Mouse (Mus musculus) spleen, postnatal 36 days (tissue): ENCODE data around the gene Cdkn2d.
"Not testable (repeated sequence)": the region's sequence is repeated elsewhere in the genome, so short reads cannot be mapped to it uniquely, and the experiment has no call there.

Experiments used
- DNase-seq, 2 experiments: peaks; one replicate each; pipeline ENCODE4 v3.0.0; 2022; ENCODE audit warnings: low spot score in 2 of 2, mixed read lengths in 1 of 2

Gene Cdkn2d

GRCm38 (mm10) chr9:21275727-21276126 lies 15.5 kb downstream of the Cdkn2d start:
- no peak for DNase-seq

DNA sequence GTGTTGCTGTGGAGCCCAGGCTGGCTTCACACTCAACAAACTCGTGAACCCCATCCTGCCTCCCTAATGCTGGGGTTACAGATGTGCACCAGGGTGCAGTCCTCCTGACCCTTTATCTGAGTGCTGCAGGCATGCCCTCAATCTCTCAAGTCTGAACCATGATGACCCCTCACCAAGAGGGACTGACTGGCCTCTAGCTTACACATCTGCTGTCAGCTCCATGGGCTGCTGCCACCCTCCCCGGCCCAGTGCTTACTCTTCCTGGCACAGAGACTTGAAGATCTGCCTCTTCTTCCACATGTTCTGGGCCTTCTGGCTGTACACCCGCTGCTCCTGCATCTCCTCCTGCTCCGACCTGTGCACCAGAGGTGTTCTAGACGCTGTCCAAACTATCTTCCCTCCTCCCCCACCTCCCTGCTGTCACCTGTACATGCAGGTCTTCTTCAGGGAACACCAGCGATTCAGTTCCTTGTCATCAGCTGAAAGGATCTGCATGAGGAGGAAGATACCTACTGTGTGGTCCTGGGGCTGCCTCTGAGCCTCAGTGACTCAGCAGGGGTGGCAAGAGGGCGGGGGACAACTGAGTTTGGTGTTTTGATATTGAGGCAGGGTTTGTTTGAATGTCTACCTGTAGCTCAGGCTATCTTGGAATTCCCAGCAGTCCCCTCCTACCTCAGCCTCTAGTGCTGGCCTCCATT lies 16.0 kb downstream of the Cdkn2d start:
- no peak for DNase-seq

DNA sequence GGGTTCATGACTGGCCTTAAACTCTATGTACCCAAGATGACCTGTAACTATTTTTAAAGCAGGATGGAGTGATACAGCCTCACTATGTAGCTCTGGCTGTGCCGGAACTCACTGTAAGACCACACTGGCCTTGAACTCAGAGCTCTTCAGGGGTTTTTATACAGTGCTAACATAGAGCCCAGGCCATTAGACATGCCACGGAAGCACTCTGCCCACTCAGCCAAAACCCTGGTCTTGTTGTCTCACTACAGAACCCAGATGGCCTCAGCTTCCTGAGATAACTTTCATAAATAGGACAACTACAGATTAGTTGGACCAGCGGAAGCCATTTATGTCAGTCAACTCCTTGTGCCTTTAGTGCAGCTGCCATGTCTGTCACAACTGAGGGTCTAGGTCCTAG lies 16.9 kb downstream of the Cdkn2d start:
- DNase-seq: no peak

- DNase-seq: no peak
These were observed 17.5 kb downstream of the Cdkn2d start for GRCm38 (mm10) chr9:21273520-21274228.

DNA sequence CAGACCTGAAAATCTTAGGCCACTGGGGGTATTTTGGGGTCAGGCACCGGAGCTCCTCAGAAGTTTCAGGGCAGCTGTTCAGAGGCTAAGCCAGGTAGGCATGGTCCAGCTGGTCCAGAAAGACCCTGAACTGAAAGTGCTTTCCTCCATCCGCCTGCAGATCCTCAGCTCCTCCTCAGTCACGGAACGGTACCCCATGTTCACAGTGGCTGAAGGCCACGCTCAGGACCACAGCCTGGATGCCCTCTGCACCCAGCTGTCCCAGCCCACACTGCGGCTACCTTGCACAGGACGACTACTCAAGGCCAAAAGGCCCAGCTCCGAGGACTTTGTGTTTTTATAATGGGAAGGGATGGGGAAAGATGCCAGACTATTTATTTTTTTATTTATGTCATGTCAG lies 18.1 kb downstream of the Cdkn2d start:
- no peak for DNase-seq

DNA sequence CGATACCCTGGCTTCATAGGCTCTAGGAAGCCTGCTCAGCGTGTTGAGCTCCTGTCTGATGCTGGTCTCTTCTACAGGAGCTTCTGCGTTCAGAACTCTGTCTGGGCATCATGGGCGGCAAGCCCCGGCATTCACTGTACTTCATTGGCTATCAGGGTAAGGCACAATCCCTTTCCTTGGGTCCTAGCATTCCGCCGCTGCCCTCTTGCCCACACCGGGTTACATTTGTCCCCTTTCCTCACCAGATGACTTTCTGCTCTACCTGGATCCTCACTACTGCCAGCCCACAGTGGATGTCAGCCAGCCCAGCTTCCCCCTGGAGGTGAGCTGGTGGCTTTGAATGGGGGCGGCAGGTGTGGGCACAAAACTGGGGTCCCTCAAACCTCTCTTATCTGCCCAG lies 18.8 kb downstream of the Cdkn2d start:
- DNase-seq: no peak

- not testable (repeated sequence) for DNase-seq
These were observed 21.6 kb downstream of the Cdkn2d start for GRCm38 (mm10) chr9:21269590-21269989.

DNA sequence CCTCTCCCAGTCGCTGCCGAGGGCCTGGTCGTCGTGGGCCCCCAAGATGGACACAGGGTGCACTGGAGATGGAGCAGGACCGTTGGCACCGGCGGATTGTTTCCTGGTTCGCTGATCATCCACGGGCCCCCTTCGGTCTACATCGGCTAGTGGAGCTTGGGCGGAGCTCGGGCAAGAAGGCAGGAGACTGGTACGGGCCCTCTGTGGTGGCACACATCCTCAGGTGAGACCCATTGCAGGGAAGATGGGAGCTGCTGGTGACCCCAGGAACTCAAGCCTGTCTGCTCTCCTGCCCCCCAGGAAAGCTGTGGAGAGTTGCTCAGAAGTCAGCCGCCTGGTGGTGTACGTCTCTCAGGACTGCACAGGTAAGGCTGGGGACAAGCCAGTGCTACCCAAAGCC lies 22.9 kb downstream of the Cdkn2d start:
- no peak for DNase-seq

GRCm38 (mm10) chr9:21266889-21267288 lies 24.3 kb downstream of the Cdkn2d start:
- no peak for DNase-seq

DNA sequence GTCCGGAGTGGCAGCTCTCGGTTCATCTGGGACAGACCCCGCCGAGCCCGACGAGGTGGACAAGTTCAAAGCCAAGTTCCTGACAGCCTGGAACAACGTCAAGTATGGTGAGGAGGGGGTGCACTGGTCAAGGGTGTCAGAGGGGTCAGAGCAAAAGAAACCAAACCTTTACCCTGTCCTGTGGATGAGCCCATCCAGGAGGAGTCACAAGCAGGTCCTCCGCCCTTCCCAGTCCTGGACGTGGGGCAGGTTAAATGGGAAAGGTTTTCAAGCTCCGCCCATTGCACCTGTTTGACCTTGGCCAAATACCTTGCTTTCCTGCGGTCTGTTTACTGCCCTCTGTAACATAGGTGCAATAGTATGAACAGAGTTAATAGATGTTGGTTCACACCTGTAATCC lies 25.6 kb downstream of the Cdkn2d start:
- DNase-seq: no peak

- peak; percentile 99 to 100 for DNase-seq
These were observed 26.1 kb downstream of the Cdkn2d start, which contains the start of gene Atg4d for GRCm38 (mm10) chr9:21265000-21265561. Gene Atg4d, plus strand, starts transcription at chr9:21265293.

- peak in 1 of 2 experiments; percentile 51 for DNase-seq
These were observed 26.8 kb downstream of the Cdkn2d start for GRCm38 (mm10) chr9:21264272-21264999.

DNA sequence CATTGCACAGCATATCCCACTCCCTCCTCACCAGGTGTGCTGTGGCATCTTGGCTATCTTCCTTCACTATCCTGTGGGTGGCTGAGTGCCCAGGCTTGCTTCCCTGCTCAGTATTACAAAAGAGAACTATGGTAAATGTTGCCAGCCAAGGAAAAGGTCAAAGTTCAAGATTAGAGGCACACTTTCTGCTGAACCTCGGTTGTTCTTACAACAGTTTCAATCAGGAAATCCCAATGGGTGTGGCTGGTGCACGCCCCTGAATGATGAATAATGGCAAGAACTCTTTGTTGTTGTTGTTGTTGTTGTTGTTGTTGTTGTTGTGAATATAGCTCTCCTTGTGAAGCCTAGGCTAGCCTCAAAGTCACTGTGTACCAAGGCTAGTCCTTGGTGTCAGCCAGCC lies 29.4 kb downstream of the Cdkn2d start:
- no peak for DNase-seq

DNA sequence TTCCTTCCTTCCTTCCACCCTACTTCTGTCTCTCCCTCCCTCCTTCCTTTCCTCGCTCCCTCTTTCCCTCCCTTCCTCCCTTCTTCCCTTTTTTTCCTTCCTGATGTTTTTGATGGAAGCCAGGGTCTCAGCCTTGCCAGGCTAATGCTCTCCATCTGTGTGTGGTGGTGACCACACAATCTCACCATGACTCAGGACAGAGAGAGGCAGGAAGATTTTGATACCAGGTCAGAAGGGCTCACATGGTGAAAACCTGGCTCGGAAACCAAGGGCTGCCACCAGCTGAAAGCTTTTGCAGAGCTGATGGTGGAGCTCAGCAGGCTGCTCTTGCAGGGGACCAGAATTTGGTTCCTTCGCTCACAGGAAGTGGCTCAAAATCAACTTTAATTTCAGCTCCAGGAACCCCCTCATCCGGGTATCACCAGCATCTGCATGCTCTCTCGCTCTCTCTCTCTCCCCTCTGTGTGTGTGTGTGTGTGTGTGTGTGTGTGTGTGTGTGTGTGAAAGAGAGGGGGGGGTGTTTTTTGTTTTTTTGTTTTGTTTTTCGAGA lies 30.6 kb downstream of the Cdkn2d start:
- DNase-seq: no peak

- DNase-seq: not testable (repeated sequence)
These were observed 34.9 kb downstream of the Cdkn2d start for GRCm38 (mm10) chr9:21256349-21256748.

DNA sequence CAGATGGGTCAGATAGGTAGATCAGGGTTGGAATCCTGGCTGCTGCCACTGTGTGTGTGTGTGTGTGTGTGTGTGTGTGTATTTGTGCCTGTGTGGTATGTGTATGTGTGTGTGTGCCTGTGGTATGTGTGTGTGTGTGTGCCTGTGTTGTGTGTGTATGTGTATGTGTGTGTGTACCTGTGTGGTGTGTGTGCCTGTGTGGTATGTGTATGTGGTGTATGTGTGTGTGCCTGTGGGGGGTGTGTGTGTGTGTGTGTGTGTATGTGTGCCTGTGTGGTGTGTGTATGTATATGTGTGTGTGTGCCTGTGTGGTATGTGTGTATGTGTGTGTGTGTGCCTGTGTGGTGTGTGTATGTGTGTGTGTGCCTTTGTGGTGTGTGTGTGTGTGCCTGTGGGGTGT lies 36.5 kb downstream of the Cdkn2d start:
- no peak for DNase-seq

- DNase-seq: no peak
These were observed 40.0 kb downstream of the Cdkn2d start for GRCm38 (mm10) chr9:21251116-21251735.

DNA sequence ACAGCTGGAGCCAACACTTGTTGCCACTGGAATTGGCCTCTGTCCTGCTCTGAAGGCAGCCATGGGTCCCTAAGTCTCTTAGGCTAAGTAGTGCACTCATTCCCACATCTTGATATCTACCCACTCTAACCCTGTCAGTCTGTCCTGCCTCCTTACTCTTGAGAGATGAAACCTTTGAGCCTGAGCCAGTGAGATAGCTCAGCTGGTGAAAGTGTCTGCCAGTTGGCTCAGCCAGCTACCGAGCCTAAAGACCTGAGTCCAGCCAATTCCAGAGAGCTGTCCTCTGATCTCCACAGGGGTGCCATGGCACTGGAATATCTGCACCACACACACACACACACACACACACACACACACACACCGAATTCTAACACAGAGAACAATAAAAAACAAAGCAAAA lies 40.7 kb downstream of the Cdkn2d start:
- DNase-seq: no peak

- DNase-seq: no peak
These were observed 41.3 kb downstream of the Cdkn2d start for GRCm38 (mm10) chr9:21249629-21250508.

- no peak for DNase-seq
These were observed 42.9 kb downstream of the Cdkn2d start, which contains the start of gene S1pr5 for GRCm38 (mm10) chr9:21248326-21248725. Gene S1pr5, minus strand, starts transcription at chr9:21248443.
